Mouse (Mus musculus) adipocyte (in vitro differentiated cells): Measurements from ENCODE around the gene Wfdc11.
"Not testable (repeated sequence)": the region's sequence is repeated elsewhere in the genome, so short reads cannot be mapped to it uniquely, and the experiment has no call there.

ENCODE experiments used
- DNase-seq: peaks from one replicate; pipeline ENCODE4 v3.0.0-alpha.2; 2016; ENCODE audit warnings: low spot score

Wfdc11 gene

GRCm38 (mm10) chr2:164638696-164639095 lies 35.2 kb downstream of the Wfdc11 start, which contains the start of gene Wfdc16:
TSS of gene Wfdc16 (minus strand) at chr2:164638796.
- DNase-seq = no peak

- no peak for DNase-seq
Observed at GRCm38 (mm10) chr2:164635266-164635665, 38.6 kb downstream of the Wfdc11 start.

- no peak for DNase-seq
Observed at GRCm38 (mm10) chr2:164621775-164622174, 52.1 kb downstream of the Wfdc11 start.

GRCm38 (mm10) chr2:164619050-164619449 lies 54.8 kb downstream of the Wfdc11 start:
- no peak for DNase-seq

- DNase-seq = no peak
Observed at GRCm38 (mm10) chr2:164615386-164615785, 58.5 kb downstream of the Wfdc11 start.

- DNase-seq = not testable (repeated sequence)
Observed at GRCm38 (mm10) chr2:164613471-164613870, 60.4 kb downstream of the Wfdc11 start, which contains the start of the genes Wfdc6b and Wfdc8. TSS of gene Wfdc6b (plus strand) at chr2:164613522. TSS of gene Wfdc8 (minus strand) at chr2:164613626.
